Comparison of ENCODE assay signal across 8 mouse cellular contexts in genomic region chr1:156229448-156229847, GRCm38 (mm10). TPM values are rescaled to one million over a fixed set of nuclear protein-coding genes. Genes with fewer than 3 reads are reported as not detected.
A peak's percentile ranks its signal among the peaks of the same experiment; 100 is the strongest.
DNase-seq lines count a peak whose midpoint lies in the region; ATAC-seq and TF ChIP-seq lines count a peak whose summit lies in the region.

No protein-coding gene starts in this region.

- no peaks in the 10 kb centered on the region for H3K27me3 ChIP-seq in forebrain, embryonic 14.5 days (replicated peaks; ENCODE audit: control insufficient read depth, insufficient read depth, low read length)
- no peaks in the 10 kb centered on the region for H3K27me3 ChIP-seq in intestine, embryonic 15.5 days (replicated peaks)
- no peaks in the 10 kb centered on the region for H3K27me3 ChIP-seq in midbrain, postnatal 0 days (ENCODE audit: insufficient read depth, low read length)

- peak; percentile 15 for DNase-seq in ovary, postnatal 10 days (ENCODE audit: low spot score)
- DNase-seq in ovary, adult 18-20 months (ENCODE audit: low spot score), result no peak
- peak; percentile 58 for DNase-seq in adrenal gland, postnatal 25 days
- DNase-seq in forebrain, embryonic 14.5 days (ENCODE audit: low spot score), result peak; percentile 70
- DNase-seq in liver, result peak; percentile 77
- DNase-seq in midbrain, postnatal 0 days (ENCODE audit: low spot score), result peak; percentile 67
- DNase-seq in urinary bladder, postnatal 36 days (ENCODE audit: low spot score in 2 of 2), result peak; percentile 28 to 39

- no peaks in the 10 kb centered on the region for H3K36me3 ChIP-seq in forebrain, embryonic 14.5 days (ENCODE audit: control insufficient read depth, insufficient read depth, low read length)
- no peaks in the 10 kb centered on the region for H3K36me3 ChIP-seq in intestine, embryonic 15.5 days
- no peaks in the 10 kb centered on the region for H3K36me3 ChIP-seq in midbrain, postnatal 0 days (ENCODE audit: insufficient read depth, low read length)

- no peak overlapping the region for H3K4me3 ChIP-seq in forebrain, embryonic 14.5 days (ENCODE audit: low read depth, low read length)
- H3K4me3 ChIP-seq in intestine, embryonic 15.5 days (replicated peaks), result no peak overlapping the region
- H3K4me3 ChIP-seq in midbrain, postnatal 0 days (ENCODE audit: low read depth, low read length), result no peak overlapping the region

- WGBS in forebrain, embryonic 14.5 days, result 29% methylated on average over 7 of the region's 7 CpGs
- 28% methylated on average over 7 of the region's 7 CpGs for WGBS in intestine, embryonic 15.5 days
- 29% methylated on average over 7 of the region's 7 CpGs for WGBS in midbrain, postnatal 0 days

- no peak overlapping the region for H3K27ac ChIP-seq in forebrain, embryonic 14.5 days (ENCODE audit: low read depth, low read length)
- no peak overlapping the region for H3K27ac ChIP-seq in intestine, embryonic 15.5 days
- no peak overlapping the region for H3K27ac ChIP-seq in midbrain, postnatal 0 days (ENCODE audit: low read depth, low read length)

- no peak overlapping the region for H3K4me2 ChIP-seq in forebrain, embryonic 14.5 days (ENCODE audit: low read length)
- H3K4me2 ChIP-seq in intestine, embryonic 15.5 days (replicated peaks), result no peak overlapping the region
- H3K4me2 ChIP-seq in midbrain, postnatal 0 days (ENCODE audit: low read depth, low read length, poor library complexity, severe bottlenecking), result no peak overlapping the region

- ATAC-seq in forebrain, embryonic 14.5 days, result peak; percentile 57; the same call in 1 of the 2 replicates
- peak; percentile 28; the same call in 1 of the 2 replicates for ATAC-seq in intestine, embryonic 15.5 days
- no peak for ATAC-seq in midbrain, postnatal 0 days (ENCODE audit: low FRiP score)

- TF ChIP-seq CTCF in midbrain, postnatal 0 days (IDR thresholded peaks at IDR 0.05), result peak; percentile 83

- no peak overlapping the region for H3K9ac ChIP-seq in forebrain, embryonic 14.5 days (ENCODE audit: low read length)
- no peak overlapping the region for H3K9ac ChIP-seq in intestine, embryonic 15.5 days
- H3K9ac ChIP-seq in midbrain, postnatal 0 days (replicated peaks; ENCODE audit: low read length, poor library complexity, severe bottlenecking), result no peak overlapping the region

- H3K4me1 ChIP-seq in forebrain, embryonic 14.5 days (ENCODE audit: control insufficient read depth, insufficient read depth, low read length), result no peaks in the 10 kb centered on the region
- H3K4me1 ChIP-seq in intestine, embryonic 15.5 days (replicated peaks), result peaks cover 7% of the 10 kb centered on the region; the same call in 1 of the 2 replicates
- no peaks in the 10 kb centered on the region for H3K4me1 ChIP-seq in midbrain, postnatal 0 days (ENCODE audit: insufficient read depth, low read length)

- H3K9me3 ChIP-seq in forebrain, embryonic 14.5 days (replicated peaks; ENCODE audit: control insufficient read depth, low read length), result no peaks in the 10 kb centered on the region
- no peaks in the 10 kb centered on the region for H3K9me3 ChIP-seq in intestine, embryonic 15.5 days
- H3K9me3 ChIP-seq in midbrain, postnatal 0 days (ENCODE audit: low read length), result no peaks in the 10 kb centered on the region

RNA-seq across cellular contexts. Expression of gene Fam163a, which starts 24.6 kb away (rescaled TPM):
- total RNA-seq in adrenal gland, postnatal 25 days (2021), result 7.6 and 14.1 TPM in 2 replicates
- 1.8 TPM in 2 replicates for polyA plus RNA-seq in forebrain, embryonic 14.5 days (2014; fragmentation: Nextera tagmentation; extraction: Ambion mirVana)
- 5.7 and 6.3 TPM in 2 replicates for polyA plus RNA-seq in intestine, embryonic 15.5 days (2015; fragmentation: Nextera tagmentation; extraction: Ambion mirVana)
- total RNA-seq in midbrain, postnatal 0 days (2014; rRNA removed), result 4.6 and 5.6 TPM in 2 replicates
- 4.8 TPM in 2 replicates for polyA plus RNA-seq in midbrain, postnatal 0 days (2015; fragmentation: Nextera tagmentation; extraction: Ambion mirVana)
